Comparison of ENCODE assay signal across 28 mouse cellular contexts in the genomic region with DNA sequence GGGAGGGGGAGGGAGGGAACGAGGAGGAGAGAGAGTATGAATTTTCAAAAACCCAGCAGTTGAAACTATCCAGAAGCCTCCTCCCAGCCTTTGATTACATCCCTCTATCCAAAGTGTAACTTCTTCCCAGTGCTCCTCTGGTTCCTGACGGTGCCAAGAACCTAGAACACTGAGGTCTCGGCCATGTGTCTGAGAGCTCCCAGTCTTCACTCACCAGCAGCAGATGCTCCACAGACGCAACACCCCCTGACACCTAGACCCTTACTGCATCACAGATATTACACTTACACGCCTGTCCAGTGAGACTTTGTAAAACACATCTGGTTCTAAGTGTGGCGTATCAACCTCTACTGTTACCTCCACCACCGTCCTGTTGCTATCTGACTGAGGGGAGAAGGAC. TPM values are rescaled to one million over a fixed set of nuclear protein-coding genes. Genes with fewer than 3 reads are reported as not detected.
A peak's percentile ranks its signal among the peaks of the same experiment; 100 is the strongest.
DNase-seq lines count a peak whose midpoint lies in the region; ATAC-seq and TF ChIP-seq lines count a peak whose summit lies in the region.
"Had no signal": no experiment of that assay in that cellular context is flagged by ENCODE, and none has a peak within 500 bp of the region (broad histone marks: within the 10 kb centered on the region; RNA-seq: fewer than 3 reads in every experiment).

No protein-coding gene starts in this region.

- ATAC-seq in heart, embryonic 11.5 days (replicated peaks; ENCODE audit: insufficient number of reproducible peaks, low FRiP score, low TSS enrichment), result no peak
- no peak for ATAC-seq in liver, embryonic 11.5 days (replicated peaks; ENCODE audit: low FRiP score)
- no peak for ATAC-seq in intestine, postnatal 0 days
- no peak for ATAC-seq in activated CD4-positive, CD25-positive, alpha-beta regulatory T cell, adult 4 months
- ATAC-seq: forebrain, embryonic 14.5 days; inflammation-experienced regulatory T-cells, adult 6 months; midbrain, embryonic 13.5 days had no signal

- no peak overlapping the region for H3K9ac ChIP-seq in heart, embryonic 11.5 days (ENCODE audit: low read depth, low read length)
- H3K9ac ChIP-seq in liver, adult 2 months (ENCODE audit: low read depth, low read length), result peak overlapping the region; percentile 22; the same call in 1 of the 2 replicates
- no peak overlapping the region for H3K9ac ChIP-seq in liver, embryonic 11.5 days (ENCODE audit: low read depth, low read length)
- peak overlapping the region; percentile 11; the same call in 1 of the 2 replicates for H3K9ac ChIP-seq in intestine, postnatal 0 days (ENCODE audit: low read depth, low read length)
- H3K9ac ChIP-seq: hindbrain, embryonic 13.5 days; midbrain, embryonic 13.5 days; stomach, embryonic 15.5 days had no signal

- peaks cover 7% of the 10 kb centered on the region for H3K4me1 ChIP-seq in heart, embryonic 11.5 days (ENCODE audit: control insufficient read depth, insufficient read depth, low read length)
- peaks cover 15% of the 10 kb centered on the region for H3K4me1 ChIP-seq in liver, adult 2 months (ENCODE audit: control insufficient read depth, insufficient read depth, low read length)
- H3K4me1 ChIP-seq in liver, embryonic 11.5 days (replicated peaks; ENCODE audit: control insufficient read depth, insufficient read depth, low read length), result peaks cover 15% of the 10 kb centered on the region
- H3K4me1 ChIP-seq in E14TG2a.4 (replicated peaks; ENCODE audit: low read depth, low read length), result peaks cover 87% of the 10 kb centered on the region
- peaks cover 11% of the 10 kb centered on the region; the same call in 1 of the 2 replicates for H3K4me1 ChIP-seq in intestine, postnatal 0 days (replicated peaks; ENCODE audit: control insufficient read depth, insufficient read depth, low read length)

- H3K9me3 ChIP-seq in heart, embryonic 11.5 days (replicated peaks; ENCODE audit: control insufficient read depth, low read length), result no peaks in the 10 kb centered on the region
- no peaks in the 10 kb centered on the region for H3K9me3 ChIP-seq in liver, embryonic 11.5 days (ENCODE audit: control insufficient read depth, low read length)
- no peaks in the 10 kb centered on the region for H3K9me3 ChIP-seq in E14TG2a.4 (ENCODE audit: low read length)
- no peaks in the 10 kb centered on the region for H3K9me3 ChIP-seq in intestine, postnatal 0 days (ENCODE audit: control insufficient read depth)
- H3K9me3 ChIP-seq: heart, embryonic 10.5 days; hindbrain, embryonic 13.5 days; midbrain, embryonic 13.5 days; stomach, embryonic 15.5 days had no signal

- H3K36me3 ChIP-seq in heart, embryonic 11.5 days (ENCODE audit: control insufficient read depth, insufficient read depth, low read length), result no peaks in the 10 kb centered on the region
- no peaks in the 10 kb centered on the region for H3K36me3 ChIP-seq in liver, adult 2 months (ENCODE audit: control insufficient read depth, insufficient read depth, low read length)
- peaks cover 3% of the 10 kb centered on the region; the same call in 1 of the 2 replicates for H3K36me3 ChIP-seq in liver, embryonic 11.5 days (ENCODE audit: control insufficient read depth, insufficient read depth, low read length)
- peaks cover 73% of the 10 kb centered on the region for H3K36me3 ChIP-seq in E14TG2a.4 (ENCODE audit: insufficient read depth, low read length)
- H3K36me3 ChIP-seq in intestine, postnatal 0 days (ENCODE audit: control insufficient read depth, insufficient read depth), result peaks cover 29% of the 10 kb centered on the region
- H3K36me3 ChIP-seq: hindbrain, embryonic 13.5 days had no signal

- no peak overlapping the region for H3K4me2 ChIP-seq in heart, embryonic 11.5 days
- H3K4me2 ChIP-seq in liver, embryonic 11.5 days, result no peak overlapping the region
- H3K4me2 ChIP-seq in intestine, postnatal 0 days (replicated peaks; ENCODE audit: low read depth), result 0 out of 2 replicates have a peak overlapping the region, but pooled peaks have one; percentile 13
- H3K4me2 ChIP-seq: hindbrain, embryonic 13.5 days; midbrain, embryonic 13.5 days had no signal

- H3K79me2 ChIP-seq in liver, adult 2 months (ENCODE audit: control insufficient read depth, insufficient read depth, low read length), result peaks cover 17% of the 10 kb centered on the region

- no peak overlapping the region for H3K4me3 ChIP-seq in heart, embryonic 11.5 days (ENCODE audit: low read depth, low read length)
- H3K4me3 ChIP-seq in liver, adult 2 months (ENCODE audit: insufficient read depth, low read depth, low read length), result no peak overlapping the region
- no peak overlapping the region for H3K4me3 ChIP-seq in liver, embryonic 11.5 days (ENCODE audit: low read depth, low read length)
- H3K4me3 ChIP-seq in E14TG2a.4 (replicated peaks; ENCODE audit: low read length), result peak overlapping the region; percentile 93
- H3K4me3 ChIP-seq in intestine, postnatal 0 days (ENCODE audit: low read depth, low read length), result no peak overlapping the region
- H3K4me3 ChIP-seq: erythroblast, embryonic 14.5 days; heart, embryonic 10.5 days; hindbrain, embryonic 13.5 days; layer of hippocampus, adult 2 months; midbrain, embryonic 13.5 days; stomach, embryonic 15.5 days had no signal

- TF ChIP-seq POLR2A in liver, adult 2 months (IDR thresholded peaks at IDR 0.05; ENCODE audit: extremely low read depth, insufficient read depth, low read length), result no peak

- H3K27me3 ChIP-seq in heart, embryonic 11.5 days (ENCODE audit: control insufficient read depth, insufficient read depth, low read length), result no peaks in the 10 kb centered on the region
- H3K27me3 ChIP-seq in liver, adult 2 months (ENCODE audit: control insufficient read depth, insufficient read depth, low read length), result no peaks in the 10 kb centered on the region
- no peaks in the 10 kb centered on the region for H3K27me3 ChIP-seq in liver, embryonic 11.5 days (replicated peaks; ENCODE audit: control insufficient read depth, insufficient read depth, low read length)
- H3K27me3 ChIP-seq in E14TG2a.4 (ENCODE audit: insufficient read depth, low read length), result no peaks in the 10 kb centered on the region
- H3K27me3 ChIP-seq in intestine, postnatal 0 days (replicated peaks; ENCODE audit: control insufficient read depth, insufficient read depth, low read length), result no peaks in the 10 kb centered on the region
- H3K27me3 ChIP-seq: stomach, embryonic 15.5 days had no signal

- no peak overlapping the region for H3K27ac ChIP-seq in heart, embryonic 11.5 days (ENCODE audit: low read depth, low read length)
- peak overlapping the region; percentile 72 for H3K27ac ChIP-seq in liver, adult 2 months (replicated peaks; ENCODE audit: insufficient read depth, low read depth, low read length)
- H3K27ac ChIP-seq in liver, embryonic 11.5 days (ENCODE audit: low read depth, low read length), result no peak overlapping the region
- H3K27ac ChIP-seq in intestine, postnatal 0 days (ENCODE audit: low read depth, low read length), result no peak overlapping the region
- H3K27ac ChIP-seq: heart, embryonic 10.5 days; hindbrain, embryonic 13.5 days; layer of hippocampus, adult 2 months; midbrain, embryonic 13.5 days had no signal

- TF ChIP-seq CTCF in liver, adult 2 months (IDR thresholded peaks at IDR 0.05; ENCODE audit: low read depth, low read length), result no peak
- TF ChIP-seq CTCF in E14TG2a.4 (conservative IDR thresholded peaks at IDR 0.05; ENCODE audit: low read length), result no peak
- no peak for TF ChIP-seq CTCF in intestine, postnatal 0 days (IDR thresholded peaks at IDR 0.05; ENCODE audit: low read depth)

- 73% methylated on average over 7 of the region's 7 CpGs for WGBS in heart, embryonic 11.5 days (ENCODE audit: insufficient replicate concordance)
- WGBS in liver, adult 2 months, result 70% methylated on average over 7 of the region's 7 CpGs
- WGBS in liver, embryonic 11.5 days, result 71% methylated on average over 7 of the region's 7 CpGs
- WGBS in intestine, postnatal 0 days, result 74% methylated on average over 7 of the region's 7 CpGs

- peak; percentile 92 for DNase-seq in heart, adult 11 months
- no peak for DNase-seq in liver, adult 2 months (ENCODE audit: extremely low read depth, low read depth, low spot score)
- no peak for DNase-seq in liver, embryonic 11.5 days (ENCODE audit: low spot score)
- no peak for DNase-seq in layer of hippocampus, postnatal 14 days (ENCODE audit: low spot score in 2 of 2)
- DNase-seq: adrenal gland, postnatal 25 days; cerebellum, adult 18-20 months; cerebellum, postnatal 36 days; gastrocnemius, postnatal 25 days; heart, postnatal 14 days; lung, postnatal 4 days; spleen, adult 18-20 months had no signal

RNA-seq across cellular contexts. Expression of gene Ifitm5, which starts 2.4 kb away (rescaled TPM):
- 0.34 TPM in 1 of 2 replicates, not detected in the other for polyA plus RNA-seq in heart, embryonic 11.5 days (2014; fragmentation: Nextera tagmentation; extraction: Ambion mirVana)
- total RNA-seq in liver, adult 2 months (2014; rRNA removed), result 0.40 and 0.55 TPM in 2 replicates
- 0.76 and 1.0 TPM in 2 replicates for polyA plus RNA-seq in liver, adult 2 months (2012; rRNA removed)
- polyA plus RNA-seq in liver, embryonic 11.5 days (2014; fragmentation: Nextera tagmentation; extraction: Ambion mirVana), result 0.58 and 0.60 TPM in 2 replicates
- polyA plus RNA-seq in intestine, postnatal 0 days (2015; fragmentation: Nextera tagmentation; extraction: Ambion mirVana), result 0.34 and 0.75 TPM in 2 replicates
- not detected for total RNA-seq in layer of hippocampus, postnatal 14 days (2021)
- not detected for polyA plus RNA-seq in activated CD4-positive, CD25-positive, alpha-beta regulatory T cell, adult 4 months (2017; shearing (Covaris generic))
- total RNA-seq: layer of hippocampus, adult 2 months; left cerebral cortex, postnatal 25 days had no signal
- polyA plus RNA-seq: erythroblast, embryonic 14.5 days; forebrain, embryonic 14.5 days had no signal

RNA-seq across cellular contexts. Expression of gene Gm45717, which starts 3.3 kb away (rescaled TPM):
- polyA plus RNA-seq in heart, embryonic 11.5 days (2014; fragmentation: Nextera tagmentation; extraction: Ambion mirVana), result 0.46 TPM in 1 of 2 replicates, not detected in the other
- not detected in 2 replicates for total RNA-seq in liver, adult 2 months (2014; rRNA removed)
- not detected in 2 replicates for polyA plus RNA-seq in liver, adult 2 months (2012; rRNA removed)
- not detected in 2 replicates for polyA plus RNA-seq in liver, embryonic 11.5 days (2014; fragmentation: Nextera tagmentation; extraction: Ambion mirVana)
- polyA plus RNA-seq in intestine, postnatal 0 days (2015; fragmentation: Nextera tagmentation; extraction: Ambion mirVana), result 0.38 TPM in 1 of 2 replicates, not detected in the other
- total RNA-seq in layer of hippocampus, postnatal 14 days (2021), result not detected
- not detected for polyA plus RNA-seq in activated CD4-positive, CD25-positive, alpha-beta regulatory T cell, adult 4 months (2017; shearing (Covaris generic))
- total RNA-seq: adrenal gland, postnatal 25 days; gastrocnemius, postnatal 25 days; heart, postnatal 14 days; layer of hippocampus, adult 2 months; left cerebral cortex, postnatal 25 days; MEL had no signal
- polyA plus RNA-seq: erythroblast, embryonic 14.5 days; forebrain, embryonic 14.5 days; heart, embryonic 10.5 days; hindbrain, embryonic 13.5 days; inflammation-experienced regulatory T-cells, adult 6 months; liver, embryonic 16.5 days; midbrain, embryonic 13.5 days; neural tube, embryonic 14.5 days; thymus, postnatal 0 days had no signal

RNA-seq across cellular contexts. Expression of gene Ifitm2, which starts 3.3 kb away (rescaled TPM):
- polyA plus RNA-seq in heart, embryonic 11.5 days (2014; fragmentation: Nextera tagmentation; extraction: Ambion mirVana), result 420 and 429 TPM in 2 replicates
- 270 and 282 TPM in 2 replicates for total RNA-seq in liver, adult 2 months (2014; rRNA removed)
- 968 and 1,028 TPM in 2 replicates for polyA plus RNA-seq in liver, adult 2 months (2012; rRNA removed)
- 478 and 500 TPM in 2 replicates for polyA plus RNA-seq in liver, embryonic 11.5 days (2014; fragmentation: Nextera tagmentation; extraction: Ambion mirVana)
- 686 and 738 TPM in 2 replicates for polyA plus RNA-seq in intestine, postnatal 0 days (2015; fragmentation: Nextera tagmentation; extraction: Ambion mirVana)
- total RNA-seq in layer of hippocampus, postnatal 14 days (2021), result 10 to 100 TPM; 15.1 to 20.8 TPM
- 100 to 1,000 TPM in 1 of 2 experiments, 10 to 100 TPM in 1; 94.1 to 101 TPM for polyA plus RNA-seq in activated CD4-positive, CD25-positive, alpha-beta regulatory T cell, adult 4 months (2017; shearing (Covaris generic))

RNA-seq across cellular contexts. Expression of gene Pgghg, which starts 11.2 kb away (rescaled TPM):
- polyA plus RNA-seq in heart, embryonic 11.5 days (2014; fragmentation: Nextera tagmentation; extraction: Ambion mirVana), result 11.1 and 12.0 TPM in 2 replicates
- total RNA-seq in liver, adult 2 months (2014; rRNA removed), result 16.6 and 19.1 TPM in 2 replicates
- 41.3 and 43.3 TPM in 2 replicates for polyA plus RNA-seq in liver, adult 2 months (2012; rRNA removed)
- polyA plus RNA-seq in liver, embryonic 11.5 days (2014; fragmentation: Nextera tagmentation; extraction: Ambion mirVana), result 13.1 and 13.2 TPM in 2 replicates
- 18.9 and 19.4 TPM in 2 replicates for polyA plus RNA-seq in intestine, postnatal 0 days (2015; fragmentation: Nextera tagmentation; extraction: Ambion mirVana)
- 1 to 10 TPM; 4.1 to 5.1 TPM for total RNA-seq in layer of hippocampus, postnatal 14 days (2021)
- 10 to 100 TPM; 15.2 to 15.6 TPM for polyA plus RNA-seq in activated CD4-positive, CD25-positive, alpha-beta regulatory T cell, adult 4 months (2017; shearing (Covaris generic))

RNA-seq across cellular contexts. Expression of gene Ifitm1, which starts 14.6 kb away (rescaled TPM):
- 4.8 and 7.6 TPM in 2 replicates for polyA plus RNA-seq in heart, embryonic 11.5 days (2014; fragmentation: Nextera tagmentation; extraction: Ambion mirVana)
- total RNA-seq in liver, adult 2 months (2014; rRNA removed), result 11.2 and 11.3 TPM in 2 replicates
- polyA plus RNA-seq in liver, adult 2 months (2012; rRNA removed), result 48.6 and 79.4 TPM in 2 replicates
- 32.7 and 33.5 TPM in 2 replicates for polyA plus RNA-seq in liver, embryonic 11.5 days (2014; fragmentation: Nextera tagmentation; extraction: Ambion mirVana)
- 122 and 133 TPM in 2 replicates for polyA plus RNA-seq in intestine, postnatal 0 days (2015; fragmentation: Nextera tagmentation; extraction: Ambion mirVana)
- 1 to 10 TPM; 3.3 to 6.3 TPM for total RNA-seq in layer of hippocampus, postnatal 14 days (2021)
- polyA plus RNA-seq in activated CD4-positive, CD25-positive, alpha-beta regulatory T cell, adult 4 months (2017; shearing (Covaris generic)), result 1 to 10 TPM; 4.6 to 7.5 TPM

Comparison
In these comparisons a context has a peak if more than half of its experiments do, and no peak if none do; other contexts are left out.
1. H3K9ac ChIP-seq: peak in liver, adult 2 months (single experiment) and intestine, postnatal 0 days (single experiment); none in heart, embryonic 11.5 days (single experiment) and liver, embryonic 11.5 days (single experiment).